Mouse (Mus musculus): ENCODE results near the gene Zfp935. TPM values are rescaled to one million over a fixed set of nuclear protein-coding genes. Genes with fewer than 3 reads are reported as not detected.
"Not testable (repeated sequence)": the region's sequence is repeated elsewhere in the genome, so short reads cannot be mapped to it uniquely, and the experiment has no call there.

Zfp935 gene
- not detected for total RNA-seq (2022)

DNA sequence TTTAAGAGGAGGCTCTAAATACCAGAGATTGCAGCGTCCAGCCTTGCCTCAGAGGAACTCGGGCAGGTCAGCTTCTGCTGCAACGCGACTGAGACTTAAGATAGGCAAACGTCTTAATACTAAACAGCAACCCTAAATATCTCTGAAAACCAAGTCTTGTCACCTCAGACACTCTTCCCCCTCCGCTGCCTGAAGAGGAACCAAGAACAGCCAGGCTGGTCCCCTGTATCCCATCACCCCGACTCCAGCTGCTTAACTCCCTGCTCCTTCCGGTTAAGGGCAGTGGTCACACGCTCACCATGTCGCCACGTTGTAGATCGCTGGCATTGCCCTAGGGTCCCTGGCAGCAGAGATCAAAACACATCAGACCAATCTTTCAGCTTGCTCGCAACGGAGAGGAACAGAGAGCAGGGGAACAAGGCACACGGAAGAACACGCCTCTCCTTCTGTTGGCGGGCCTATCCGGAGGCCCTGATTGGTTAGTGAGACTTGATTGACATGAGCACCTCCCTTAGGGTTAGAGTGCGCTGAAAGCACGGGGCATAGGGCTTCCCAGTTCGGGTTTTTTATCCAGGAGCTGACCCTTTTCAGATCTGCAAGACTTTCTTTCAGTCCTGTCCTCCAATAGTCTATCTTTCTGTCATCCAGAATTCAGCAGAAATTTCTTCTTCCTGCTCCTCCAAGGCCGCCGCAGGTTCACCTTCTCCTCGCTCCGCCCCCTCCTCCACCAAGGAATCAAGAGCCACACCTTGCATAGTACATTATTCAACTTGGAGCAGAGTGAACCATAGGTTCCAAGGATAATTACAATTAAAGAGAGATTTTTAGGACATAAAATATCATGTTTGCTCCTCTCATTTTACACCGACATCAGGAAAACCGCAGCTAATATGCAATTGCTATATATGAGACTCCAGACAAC, at the start of gene Zfp935:
Zfp935 (minus strand) TSS at position 323 of the 922 bp plus-strand sequence.
- DNase-seq (ENCODE audit: low spot score in 2 of 2) = peak; percentile 63 to 64

DNA sequence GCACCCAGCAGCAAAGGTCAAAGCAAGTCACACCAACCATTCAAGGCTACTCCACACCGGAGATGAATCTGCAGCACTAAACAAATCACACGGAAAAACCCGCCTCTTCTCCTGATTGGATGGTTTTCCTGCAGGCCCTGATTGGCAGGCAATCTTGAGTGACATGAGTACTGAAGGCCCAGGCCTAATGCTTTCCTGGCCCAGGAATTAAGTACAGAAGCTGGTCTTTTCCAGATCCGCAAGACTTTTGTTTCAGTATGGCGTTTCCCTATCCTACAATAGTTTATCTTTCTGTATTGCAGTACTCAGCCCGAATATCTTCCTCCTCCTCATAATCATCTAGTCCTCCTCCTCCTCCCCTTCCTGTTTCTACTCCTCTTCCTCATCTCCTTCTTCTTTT, 12.8 kb upstream of the Zfp935 start, which contains the start of gene Zfp934:
Zfp934 (minus strand) TSS at position 101 of the 400 bp plus-strand sequence.
- DNase-seq (ENCODE audit: low spot score in 2 of 2) = not testable (repeated sequence)

DNA sequence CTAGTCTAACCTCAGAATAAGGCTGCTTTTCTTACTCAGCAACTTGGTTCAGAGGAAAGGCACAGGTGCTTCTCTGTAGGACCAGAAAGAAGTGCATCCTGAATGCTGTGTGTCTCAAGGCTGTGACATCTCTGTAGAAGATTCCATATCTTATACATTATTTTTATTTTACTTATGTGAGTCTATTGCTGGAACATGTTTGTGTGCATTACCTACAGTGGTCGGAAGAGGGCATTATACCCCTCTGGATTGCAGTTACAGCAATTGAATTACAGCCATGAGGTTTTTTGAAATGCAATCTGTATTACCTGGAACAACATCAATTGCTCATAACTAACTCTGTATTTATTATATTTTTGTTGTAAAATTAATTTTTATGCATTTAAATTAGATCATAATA, 3.4 kb upstream of the Zfp935 start:
- not testable (repeated sequence) for DNase-seq (ENCODE audit: low spot score in 2 of 2)

DNA sequence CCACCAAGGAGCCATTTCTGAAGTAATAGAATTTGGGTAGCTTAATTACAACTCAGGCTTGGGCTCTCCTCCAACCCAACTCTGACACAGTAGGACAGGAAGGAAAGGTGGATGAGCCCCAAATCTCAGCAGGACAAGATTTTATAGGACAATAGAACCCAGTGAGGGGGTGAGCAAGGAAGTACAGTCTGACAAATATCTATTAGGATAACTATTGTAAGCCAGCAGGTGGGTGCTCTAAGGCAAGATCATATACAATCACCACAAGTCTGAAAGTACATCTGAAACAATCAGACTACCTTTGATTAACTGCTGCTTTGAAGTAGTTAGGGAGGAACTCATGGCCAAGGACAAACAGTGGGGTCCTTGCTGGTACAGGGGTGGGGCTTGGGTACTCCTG, 28.2 kb downstream of the Zfp935 start:
- DNase-seq (ENCODE audit: low spot score in 2 of 2) = not testable (repeated sequence)

- not testable (repeated sequence) for DNase-seq (ENCODE audit: low spot score in 2 of 2)
Observed at GRCm38 (mm10) chr13:62510641-62511420, 47.5 kb downstream of the Zfp935 start.

DNA sequence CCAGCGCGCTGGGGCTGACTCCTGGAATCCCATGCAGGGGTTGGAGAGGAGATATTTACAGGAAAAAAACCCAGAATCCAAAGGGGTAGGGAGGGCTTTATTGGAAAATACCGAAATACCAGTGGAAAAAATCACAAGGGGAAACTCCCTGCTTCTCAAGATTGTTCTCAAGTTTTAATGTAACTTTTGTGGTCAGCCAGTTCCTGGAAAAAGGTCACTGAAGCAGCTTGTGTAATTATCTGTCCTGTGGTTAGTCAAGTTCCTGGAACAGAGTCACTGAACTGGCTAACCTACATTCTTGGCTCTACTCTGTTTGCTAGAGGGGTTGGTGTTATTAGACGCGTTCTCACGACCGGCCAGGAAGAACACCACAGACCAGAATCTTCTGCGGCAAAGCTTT, 85.7 kb downstream of the Zfp935 start:
- DNase-seq (ENCODE audit: low spot score in 2 of 2) = not testable (repeated sequence)

DNA sequence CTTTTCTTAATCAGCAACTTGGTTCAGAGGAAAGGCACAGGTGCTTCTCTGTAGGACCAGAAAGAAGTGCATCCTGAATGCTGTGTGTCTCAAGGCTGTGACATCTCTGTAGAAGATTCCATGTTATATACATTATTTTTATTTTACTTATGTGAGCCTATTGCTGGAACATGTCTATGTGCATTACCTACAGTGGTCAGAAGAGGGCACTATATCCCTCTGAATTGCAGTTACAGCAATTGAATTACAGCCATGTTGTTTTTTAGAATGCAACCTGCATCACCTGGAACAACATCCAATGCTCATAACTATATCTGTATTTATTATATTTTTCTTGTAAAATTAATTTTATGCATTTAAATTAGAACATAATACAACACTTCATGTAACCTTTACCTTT, 88.4 kb downstream of the Zfp935 start:
- DNase-seq (ENCODE audit: low spot score in 2 of 2) = not testable (repeated sequence)

DNA sequence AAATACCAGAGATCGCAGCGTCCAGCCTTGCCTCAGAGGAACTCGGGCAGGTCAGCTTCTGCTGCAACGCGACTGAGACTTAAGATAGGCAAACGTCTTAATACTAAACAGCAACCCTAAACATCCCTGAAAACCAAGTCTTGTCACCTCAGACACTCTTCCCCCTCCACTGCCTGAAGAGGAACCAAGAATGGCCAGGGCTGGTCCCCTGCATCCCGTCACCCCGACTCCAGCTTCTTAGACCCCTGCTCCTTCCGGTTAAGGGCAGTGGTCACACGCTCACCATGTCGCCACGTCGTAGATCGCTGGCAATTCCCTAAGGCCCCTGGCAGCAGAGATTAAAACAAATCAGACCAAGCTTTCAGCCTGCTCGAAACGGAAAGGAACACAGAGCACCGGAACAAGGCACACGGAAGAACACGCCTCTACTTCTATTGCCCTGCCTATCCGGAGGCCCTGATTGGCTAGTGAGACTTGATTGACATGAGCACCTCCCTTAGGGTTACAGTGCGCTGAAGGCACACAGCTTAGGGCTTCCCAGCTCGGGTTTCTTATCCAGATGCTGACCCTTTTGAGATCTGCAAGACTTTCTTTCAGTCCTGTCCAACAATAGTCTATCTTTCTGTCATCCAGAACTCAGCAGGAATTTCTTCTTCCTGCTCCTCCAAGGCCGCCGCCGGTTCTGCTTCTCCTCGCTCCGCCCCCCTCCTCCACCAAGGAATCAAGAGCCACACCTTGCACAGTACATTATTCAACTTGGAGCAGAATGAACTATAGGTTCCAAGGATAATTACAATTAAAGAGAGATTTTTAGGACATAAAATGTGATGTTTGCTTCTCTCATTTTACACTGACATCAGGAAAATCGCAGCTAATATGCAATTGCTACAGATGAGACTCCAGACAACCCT, 91.6 kb downstream of the Zfp935 start, which contains the start of gene Gm49359:
Gm49359 (minus strand) TSS at position 409 of the 911 bp plus-strand sequence.
- peak; percentile 73 to 89 for DNase-seq (ENCODE audit: low spot score in 2 of 2)

Small RNA genes lying within 50 kb of the gene (microRNA-seq; reads per million reads assigned to microRNA genes)
- gene Gm22256 = 0.66 to 1.5 reads per million in 2 experiments

Other genes with a start within 250 kb of the Zfp935 start
- gene Gm3604, start 175.3 kb downstream of the Zfp935 start, total RNA-seq (2022) = 1 to 10 TPM; 1.2 to 1.9 (median 1.5) TPM
- 10 to 100 TPM; 10.2 to 17.1 (median 14.6) TPM for gene Gm49359, start 91.7 kb downstream of the Zfp935 start, total RNA-seq (2022)
- 10 to 100 TPM in 1 of 4 experiments, 1 to 10 TPM in 3; 7.1 to 10.5 (median 8.9) TPM for gene Zfp934, start 12.7 kb upstream of the Zfp935 start, total RNA-seq (2022)
- gene 6720489N17Rik, start 65.7 kb upstream of the Zfp935 start, total RNA-seq (2022) = 1 to 10 TPM; 2.5 to 5.2 (median 4.2) TPM
- 10 to 100 TPM; 13.5 to 14.9 (median 14.1) TPM for gene Platr25, start 202.2 kb upstream of the Zfp935 start, total RNA-seq (2022)
- gene Gm5141, start 227.3 kb upstream of the Zfp935 start, total RNA-seq (2022) = 10 to 100 TPM in 1 of 4 experiments, 1 to 10 TPM in 3; 3.8 to 11.9 (median 6.3) TPM

Measured in left cerebral cortex, adult 8-10 months (tissue).